Mouse (Mus musculus) forebrain, postnatal 0 days (tissue): ENCODE results near the gene Traf3. TPM values are rescaled to one million over a fixed set of nuclear protein-coding genes. Genes with fewer than 3 reads are reported as not detected.
A peak's percentile ranks its signal among the peaks of the same experiment; 100 is the strongest.

Experiments
- ATAC-seq: fragments of 200-750 bp; cut with Nextera tagmentation; 2 replicates; pipeline ENCODE4 v1.8.0; 2017; ENCODE audit warnings: mild to moderate bottlenecking, moderate library complexity
- DNase-seq: peaks from one replicate; pipeline ENCODE4 v3.0.0-alpha.2; 2015
- H3K27ac ChIP-seq: fragments of 300-500 bp; sonication (generic); 2 replicates; pipeline ENCODE4 v1.5.1; 2014; ENCODE audit warnings: low read depth, mild to moderate bottlenecking, antibody characterized with exemption, low read length, moderate library complexity, mixed read lengths
- H3K27me3 ChIP-seq: fragments of 300-500 bp; sonication (generic); 2 replicates; pipeline ENCODE4 v1.6.1; 2014; ENCODE audit warnings: mild to moderate bottlenecking, low read length, mixed read lengths; ENCODE audit not compliant: insufficient read depth
- H3K36me3 ChIP-seq: fragments of 300-500 bp; sonication (generic); 2 replicates; pipeline ENCODE4 v1.6.1; 2014; ENCODE audit warnings: mild to moderate bottlenecking, moderate library complexity; ENCODE audit not compliant: insufficient read depth
- H3K4me1 ChIP-seq: fragments of 300-500 bp; sonication (generic); 2 replicates; pipeline ENCODE4 v1.6.1; 2014; ENCODE audit warnings: antibody characterized with exemption; ENCODE audit not compliant: insufficient read depth
- H3K4me2 ChIP-seq: fragments of 300-500 bp; sonication (generic); 2 replicates; pipeline ENCODE4 v1.6.1; 2014; ENCODE audit warnings: low read depth, mild to moderate bottlenecking, moderate library complexity
- H3K4me3 ChIP-seq: fragments of 300-500 bp; sonication (generic); 2 replicates; pipeline ENCODE4 v1.5.1; 2014; ENCODE audit warnings: low read depth, low read length, mixed read lengths
- H3K9ac ChIP-seq: fragments of 300-500 bp; sonication (generic); 2 replicates; pipeline ENCODE4 v1.6.1; 2014; ENCODE audit warnings: mild to moderate bottlenecking
- H3K9me3 ChIP-seq: fragments of 300-500 bp; sonication (generic); 2 replicates; pipeline ENCODE4 v1.6.1; 2016; ENCODE audit warnings: low read length
- CTCF ChIP-seq: sonication (generic); IDR thresholded peaks from 2 replicates; pipeline ENCODE4 v1.5.1; 2016; ENCODE audit warnings: antibody characterized with exemption, control low read depth, low read depth
- WGBS: fragments of 180-500 bp; shearing (Covaris S2); extraction: QIAGEN DNeasy Blood & Tissue Kit; methylation state at CpG from one replicate; pipeline ENCODE4 v1.1.7; 2014; 5-methylcytosine and 5-hydroxymethylcytosine counted together
- polyA plus RNA-seq: library from polyadenylated mRNA; unstranded; fragments of >200 nt; fragmentation: Nextera tagmentation; extraction: Ambion mirVana; gene quantifications from 2 replicates; pipeline ENCODE4 v1.2.1, GENCODE M21; 2015
- total RNA-seq: library from RNA; depleted of rRNA; stranded (reverse); fragments of >200 nt; gene quantifications from 2 replicates; pipeline ENCODE4 v1.2.3, GENCODE M21; 2014

The Traf3 gene
- total and polyA plus RNA-seq, 2 experiments from 2014 or later = 11.5 to 25.1 TPM

GRCm38 (mm10) chr12:111246808-111247464 lies 80.8 kb downstream of the Traf3 start:
- Histone ChIP-seq H3K36me3 (peaks cover 39% of the 10 kb centered on the region), H3K27me3 (no peaks in the 10 kb centered on the region), H3K27ac (no peak overlapping the region), H3K9ac (no peak overlapping the region), H3K4me3 (no peak overlapping the region), H3K9me3 (no peaks in the 10 kb centered on the region), H3K4me1 (no peaks in the 10 kb centered on the region), H3K4me2 (no peak overlapping the region)
- TF ChIP-seq CTCF = no peak
- ATAC-seq = no peak
- WGBS = 94% methylated on average over 9 of the region's 9 CpGs
- DNase-seq = no peak

- TF ChIP-seq CTCF = no peak; the same call in 1 of the 2 replicates
Observed at GRCm38 (mm10) chr12:111249095-111249494, 82.9 kb downstream of the Traf3 start.

DNA sequence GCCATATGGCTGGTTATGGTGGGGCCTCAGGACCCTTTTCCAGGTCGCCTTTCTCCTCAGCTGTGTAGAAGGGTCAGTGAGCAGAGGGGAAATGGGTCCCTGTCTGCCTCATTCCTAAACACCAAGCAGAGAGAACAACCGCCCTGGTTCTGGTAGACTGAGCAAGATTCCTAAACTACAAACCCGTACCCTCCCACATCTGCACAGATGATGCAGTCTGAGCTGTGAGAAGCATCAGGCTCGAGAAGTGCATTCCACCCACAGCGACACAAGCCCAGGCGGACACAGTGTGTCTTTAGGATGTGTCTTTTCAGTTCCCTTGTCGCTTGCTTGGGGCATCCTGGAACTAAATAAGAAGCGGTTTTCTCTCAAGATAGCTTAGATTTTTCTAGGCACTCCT lies 83.9 kb downstream of the Traf3 start:
- Histone ChIP-seq H3K4me2 (no peak overlapping the region), H3K4me3 (no peak overlapping the region), H3K9me3 (no peaks in the 10 kb centered on the region), H3K36me3 (peaks cover 20% of the 10 kb centered on the region), H3K27me3 (no peaks in the 10 kb centered on the region), H3K27ac (no peak overlapping the region), H3K4me1 (no peaks in the 10 kb centered on the region), H3K9ac (0 out of 2 replicates have a peak overlapping the region, but pooled peaks have one; percentile 10)
- no peak for ATAC-seq
- 80% methylated on average over 8 of the region's 8 CpGs for WGBS
- no peak for TF ChIP-seq CTCF
- no peak for DNase-seq

More at GRCm38 (mm10) chr12:111249095-111249494, 82.9 kb downstream of the Traf3 start:
- WGBS = 61% methylated on average over 3 of the region's 3 CpGs
- Histone ChIP-seq H3K9ac (no peak overlapping the region), H3K36me3 (peaks cover 27% of the 10 kb centered on the region; the same call in 1 of the 2 replicates), H3K4me3 (no peak overlapping the region), H3K4me1 (no peaks in the 10 kb centered on the region), H3K27ac (no peak overlapping the region), H3K4me2 (no peak overlapping the region), H3K27me3 (no peaks in the 10 kb centered on the region), H3K9me3 (no peaks in the 10 kb centered on the region)
- no peak for ATAC-seq
- DNase-seq = no peak

GRCm38 (mm10) chr12:111251227-111251626 lies 85.1 kb downstream of the Traf3 start:
- 58% methylated on average over 9 of the region's 9 CpGs for WGBS

DNA sequence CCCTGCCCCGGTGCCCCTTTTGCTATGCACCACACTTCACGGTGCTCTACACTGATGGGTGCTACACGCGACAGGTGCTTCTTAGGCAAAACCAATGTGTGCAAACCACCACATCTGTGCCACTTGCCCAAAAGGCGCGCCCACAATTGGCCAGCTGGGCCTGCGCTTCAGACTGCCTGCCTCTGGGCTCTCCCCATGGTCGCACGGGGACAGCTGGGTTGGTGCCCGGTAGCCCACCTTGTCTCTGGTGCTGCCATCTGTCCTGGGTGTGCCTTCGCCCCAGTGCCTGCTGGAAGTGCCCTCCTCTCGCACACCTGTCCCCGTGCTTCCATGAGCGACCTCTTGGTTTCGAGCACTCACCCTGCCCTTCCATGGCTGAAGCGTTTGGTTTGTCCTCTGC lies 97.5 kb downstream of the Traf3 start:
- Histone ChIP-seq H3K4me3 (no peak overlapping the region), H3K36me3 (peaks cover 32% of the 10 kb centered on the region), H3K9me3 (no peaks in the 10 kb centered on the region), H3K27ac (no peak overlapping the region), H3K4me1 (no peaks in the 10 kb centered on the region), H3K4me2 (no peak overlapping the region), H3K9ac (no peak overlapping the region), H3K27me3 (no peaks in the 10 kb centered on the region)
- ATAC-seq (no peak), DNase-seq (no peak)
- 96% methylated on average over 16 of the region's 16 CpGs for WGBS
- no peak for TF ChIP-seq CTCF

More at GRCm38 (mm10) chr12:111251227-111251626, 85.1 kb downstream of the Traf3 start:
- ATAC-seq (no peak), DNase-seq (peak; percentile 54)
- TF ChIP-seq CTCF = peak; percentile 55
- Histone ChIP-seq H3K4me3 (no peak overlapping the region), H3K36me3 (peaks cover 15% of the 10 kb centered on the region), H3K9ac (no peak overlapping the region), H3K27me3 (no peaks in the 10 kb centered on the region), H3K9me3 (no peaks in the 10 kb centered on the region), H3K27ac (no peak overlapping the region), H3K4me1 (no peaks in the 10 kb centered on the region), H3K4me2 (no peak overlapping the region)

GRCm38 (mm10) chr12:111265212-111265611 lies 99.0 kb downstream of the Traf3 start:
- Histone ChIP-seq H3K4me2 (no peak overlapping the region), H3K9ac (no peak overlapping the region), H3K4me3 (no peak overlapping the region), H3K4me1 (no peaks in the 10 kb centered on the region), H3K27ac (no peak overlapping the region), H3K36me3 (peaks cover 26% of the 10 kb centered on the region), H3K27me3 (peaks cover 6% of the 10 kb centered on the region), H3K9me3 (no peaks in the 10 kb centered on the region)
- TF ChIP-seq CTCF = no peak
- 50% methylated on average over 5 of the region's 5 CpGs for WGBS
- ATAC-seq (no peak), DNase-seq (no peak)

- ATAC-seq = no peak
- Histone ChIP-seq H3K27me3 (peaks cover 20% of the 10 kb centered on the region), H3K27ac (no peak overlapping the region), H3K36me3 (peaks cover 19% of the 10 kb centered on the region), H3K4me3 (no peak overlapping the region), H3K9ac (no peak overlapping the region), H3K4me1 (no peaks in the 10 kb centered on the region), H3K9me3 (no peaks in the 10 kb centered on the region), H3K4me2 (no peak overlapping the region)
- no peak for TF ChIP-seq CTCF
- no peak for DNase-seq
- 60% methylated on average over 12 of the region's 12 CpGs for WGBS
Observed at GRCm38 (mm10) chr12:111266592-111266991, 100.4 kb downstream of the Traf3 start.
